Mouse (Mus musculus) large intestine, adult 2 months (tissue): Measurements from ENCODE around the gene Cyren. TPM values are rescaled to one million over a fixed set of nuclear protein-coding genes. Genes with fewer than 3 reads are reported as not detected.

Experiments
- DNase-seq: peaks from one replicate; pipeline ENCODE4 v3.0.0-alpha.2; 2012; ENCODE audit warnings: low read depth, low spot score
- WGBS: fragments of 180-500 bp; shearing (Covaris S2); methylation state at CpG from one replicate; pipeline ENCODE4 v1.1.7; 2018; 5-methylcytosine and 5-hydroxymethylcytosine counted together
- polyA plus RNA-seq: library from polyadenylated mRNA; depleted of rRNA; stranded (reverse); fragments of >200 nt; gene quantifications from 2 replicates; pipeline ENCODE4 v1.2.3, GENCODE M21; 2012

Gene Cyren
- polyA plus RNA-seq, 1 experiment = 3.0 TPM

- DNase-seq = no peak
- 66% methylated on average over 9 of the region's 9 CpGs for WGBS
Observed at GRCm38 (mm10) chr6:34901911-34902444, 24.1 kb upstream of the Cyren start.

GRCm38 (mm10) chr6:34900990-34901389 lies 23.1 kb upstream of the Cyren start:
- 85% methylated on average over 2 of the region's 2 CpGs for WGBS
- no peak for DNase-seq

DNA sequence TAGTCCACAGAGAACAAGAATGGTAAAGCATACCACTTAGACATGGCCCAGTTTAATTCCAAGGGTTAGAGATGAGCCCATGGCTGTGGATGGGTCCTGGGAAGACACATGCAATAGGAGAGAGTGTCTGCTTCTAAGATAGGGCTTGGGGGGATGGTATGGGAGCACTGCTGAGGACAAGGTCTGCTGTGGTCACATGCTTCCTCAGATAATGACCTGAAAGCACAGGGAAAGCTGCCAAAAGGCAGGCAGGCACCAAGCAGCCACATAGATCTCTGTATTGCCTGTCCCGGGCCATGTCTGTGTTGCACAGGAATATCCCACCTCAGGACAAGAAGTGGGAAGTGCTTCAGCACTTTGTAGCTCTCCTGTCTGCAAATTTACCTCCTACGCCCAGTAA lies 21.3 kb upstream of the Cyren start:
- no peak for DNase-seq
- WGBS = 77% methylated on average over 2 of the region's 2 CpGs

GRCm38 (mm10) chr6:34896168-34896780 lies 18.4 kb upstream of the Cyren start:
- no peak for DNase-seq
- WGBS = 78% methylated on average over 16 of the region's 16 CpGs

GRCm38 (mm10) chr6:34895569-34895968 lies 17.7 kb upstream of the Cyren start:
- WGBS = 91% methylated on average over 7 of the region's 7 CpGs
- DNase-seq = no peak

DNA sequence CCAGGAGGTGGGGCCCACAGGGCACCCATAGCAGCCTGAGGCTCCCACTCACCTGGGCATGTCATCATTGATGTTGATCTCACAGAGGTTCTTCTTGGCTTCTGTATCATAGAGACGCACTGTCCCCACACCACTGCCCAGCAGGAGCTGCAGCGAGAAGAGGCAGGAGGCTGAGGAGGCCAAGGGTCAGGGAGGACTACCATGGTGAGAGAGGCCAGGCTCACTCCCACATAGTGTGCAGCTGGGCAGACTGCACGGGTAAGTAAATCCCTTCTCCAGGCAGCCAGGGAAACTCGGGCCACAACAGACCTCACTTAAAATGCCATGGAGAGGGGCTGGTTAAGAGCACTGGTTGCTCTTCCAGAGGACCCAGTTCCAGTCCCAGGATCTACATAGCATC lies 11.3 kb upstream of the Cyren start:
- DNase-seq = no peak
- WGBS = 79% methylated on average over 4 of the region's 4 CpGs

GRCm38 (mm10) chr6:34887131-34887850 lies 9.4 kb upstream of the Cyren start:
- 85% methylated on average over 6 of the region's 6 CpGs for WGBS
- no peak for DNase-seq

DNA sequence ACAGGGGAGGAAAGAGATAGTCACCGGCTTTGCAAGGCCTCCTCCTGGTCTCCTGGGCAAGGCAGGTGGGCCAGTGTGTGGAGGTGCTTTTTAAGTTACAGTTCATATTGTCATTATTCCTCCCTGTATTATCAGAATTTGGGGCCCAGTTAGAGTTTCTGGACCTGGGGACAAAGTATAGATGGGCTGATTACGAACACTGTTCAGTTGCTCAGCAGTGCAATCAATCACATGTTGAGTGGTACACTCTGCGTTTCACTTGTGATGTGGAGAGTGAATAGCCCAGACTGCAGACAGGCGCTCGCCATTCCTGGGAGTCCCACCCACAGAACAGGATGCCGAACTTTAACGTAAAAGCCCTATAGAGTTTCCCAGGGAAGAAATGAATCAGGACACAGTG lies 6.9 kb upstream of the Cyren start:
- WGBS = 90% methylated on average over 7 of the region's 7 CpGs
- DNase-seq = no peak

DNA sequence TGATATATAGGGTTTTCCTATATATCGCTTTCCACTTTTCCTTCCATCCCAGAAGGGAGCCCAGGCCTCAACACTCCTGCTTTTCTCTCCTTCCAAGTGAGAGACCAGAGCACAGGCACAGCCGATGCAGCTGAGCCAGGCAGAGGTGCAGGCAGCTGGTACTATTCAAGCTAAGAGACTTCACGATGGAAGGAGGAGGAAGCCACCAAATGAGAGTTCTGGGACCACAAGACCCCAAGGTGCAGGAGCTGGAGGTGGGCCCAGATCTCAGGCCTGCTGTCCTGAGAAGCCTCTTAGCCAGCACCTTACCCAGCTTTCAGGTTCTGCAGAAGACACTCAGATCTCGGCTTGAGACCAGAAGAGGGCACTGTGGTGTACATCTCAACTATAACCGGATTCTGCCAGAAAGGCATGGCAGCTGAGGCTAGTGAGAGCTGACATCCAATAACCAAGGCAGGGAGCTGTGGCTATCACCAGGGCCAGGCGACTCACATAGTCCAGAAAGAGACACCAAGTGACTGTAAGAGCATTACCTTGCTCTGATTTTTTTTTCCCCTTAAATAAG lies 2.1 kb upstream of the Cyren start:
- WGBS = 55% methylated on average over 6 of the region's 6 CpGs
- DNase-seq = no peak

GRCm38 (mm10) chr6:34879101-34879740 lies 1.4 kb upstream of the Cyren start:
- DNase-seq = no peak
- WGBS = 92% methylated on average over 16 of the region's 16 CpGs

GRCm38 (mm10) chr6:34876835-34877156 lies 1.1 kb downstream of the Cyren start:
- 48% methylated on average over 2 of the region's 2 CpGs for WGBS
- DNase-seq = no peak

DNA sequence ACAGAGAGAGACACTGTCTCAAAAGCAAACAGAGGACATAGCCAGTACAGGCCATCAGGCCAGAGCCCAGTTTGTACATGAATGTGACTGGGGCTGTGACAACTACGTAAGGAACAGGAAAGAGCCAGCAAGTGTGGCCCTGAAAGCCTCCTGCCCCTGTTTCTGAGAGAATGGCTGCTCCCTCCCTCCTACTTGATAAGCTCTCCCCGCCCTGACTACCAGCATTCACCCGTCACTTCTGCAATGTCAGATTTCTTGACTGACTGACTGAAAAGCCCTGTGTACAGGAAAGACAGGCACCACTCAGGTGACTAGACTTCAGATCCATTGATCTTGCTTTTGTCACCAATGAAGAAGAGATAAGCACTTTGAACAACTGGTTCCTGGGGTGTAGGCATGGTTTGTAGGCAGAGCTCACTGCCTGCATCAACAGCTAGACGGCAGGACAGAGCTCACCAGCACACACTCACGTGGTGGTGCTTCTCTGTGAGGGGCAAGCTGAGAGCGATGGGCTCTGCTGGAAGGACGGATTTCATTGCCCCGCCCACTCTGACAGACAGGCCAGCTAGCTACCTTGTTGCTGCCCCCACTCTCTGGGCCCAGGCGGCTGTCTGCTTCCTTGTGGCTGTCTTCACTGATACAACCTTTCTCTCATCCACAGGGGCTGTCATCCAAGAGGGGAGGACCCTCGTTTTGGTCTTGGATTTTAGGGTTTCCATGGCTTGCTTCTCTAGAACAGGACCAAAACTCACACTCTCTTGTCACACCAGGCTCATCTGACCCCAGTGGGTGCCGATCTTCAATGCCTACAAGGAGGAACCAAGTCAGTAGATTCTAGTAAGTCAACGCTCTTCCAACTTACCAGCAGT lies 1.7 kb downstream of the Cyren start:
- 82% methylated on average over 12 of the region's 12 CpGs for WGBS
- no peak for DNase-seq

DNA sequence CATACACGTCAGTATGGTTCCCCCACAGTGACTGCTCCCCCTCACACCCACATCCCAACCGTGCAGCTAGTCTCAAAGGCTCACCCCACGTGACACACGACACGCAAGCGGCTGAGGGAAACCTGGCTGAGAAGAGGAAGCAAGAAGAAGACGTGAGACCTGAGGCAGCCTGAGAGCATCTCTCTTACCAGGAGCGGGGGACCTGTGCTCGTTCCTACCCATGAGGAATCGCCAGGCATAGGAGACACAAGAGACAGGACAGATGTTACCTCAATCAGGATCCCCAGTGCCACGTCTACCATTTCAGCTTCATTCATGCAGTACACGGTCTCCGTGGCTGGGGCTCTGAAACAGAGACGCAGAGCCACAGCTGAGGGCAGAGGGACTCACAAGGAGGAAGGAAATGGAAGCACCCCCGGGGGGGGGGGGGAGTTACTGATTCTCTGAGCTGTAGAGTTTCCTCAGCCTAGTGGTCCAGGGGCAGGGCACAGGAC lies 2.5 kb downstream of the Cyren start:
- DNase-seq = no peak
- WGBS = 78% methylated on average over 15 of the region's 15 CpGs

DNA sequence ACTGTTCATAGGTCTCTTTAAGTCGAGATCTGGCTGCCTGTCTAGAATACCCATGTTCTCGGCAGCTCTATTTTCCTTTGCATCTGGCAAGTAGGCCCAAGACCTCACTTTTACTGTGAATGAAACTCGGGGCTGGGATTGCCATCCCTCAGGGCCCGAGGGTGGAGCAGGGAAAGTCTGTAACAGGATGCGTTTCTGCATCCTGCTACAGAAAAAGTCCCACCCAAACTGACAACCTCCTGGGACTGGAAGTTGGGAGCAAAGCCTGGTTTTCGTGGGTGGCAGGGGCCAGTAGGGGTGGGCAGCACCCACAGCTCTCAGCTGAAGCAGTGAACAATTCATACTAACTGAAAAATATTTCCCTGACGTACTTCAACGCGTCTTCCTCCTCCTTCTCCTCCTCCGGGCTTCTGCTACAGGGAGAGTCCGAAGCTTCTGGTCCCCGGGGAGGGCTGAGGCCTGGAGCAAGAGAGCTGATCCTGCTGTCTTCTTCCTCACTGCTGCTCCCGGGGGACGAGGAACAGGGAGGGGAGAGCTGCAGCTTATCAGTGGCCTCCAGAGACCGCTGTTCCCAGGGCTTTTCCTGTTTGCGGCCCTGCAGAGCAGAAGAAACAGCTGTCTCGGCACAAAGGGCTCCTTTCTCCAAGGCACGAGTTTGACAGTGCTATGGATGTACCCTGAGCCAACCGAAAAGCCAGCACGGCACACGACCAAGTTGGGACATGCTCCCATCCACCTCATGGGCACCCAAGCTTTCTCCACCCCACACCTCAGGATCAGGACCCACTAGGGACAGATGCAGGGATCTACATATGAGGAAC lies 3.5 kb downstream of the Cyren start:
- DNase-seq = no peak
- WGBS = 65% methylated on average over 21 of the region's 21 CpGs

DNA sequence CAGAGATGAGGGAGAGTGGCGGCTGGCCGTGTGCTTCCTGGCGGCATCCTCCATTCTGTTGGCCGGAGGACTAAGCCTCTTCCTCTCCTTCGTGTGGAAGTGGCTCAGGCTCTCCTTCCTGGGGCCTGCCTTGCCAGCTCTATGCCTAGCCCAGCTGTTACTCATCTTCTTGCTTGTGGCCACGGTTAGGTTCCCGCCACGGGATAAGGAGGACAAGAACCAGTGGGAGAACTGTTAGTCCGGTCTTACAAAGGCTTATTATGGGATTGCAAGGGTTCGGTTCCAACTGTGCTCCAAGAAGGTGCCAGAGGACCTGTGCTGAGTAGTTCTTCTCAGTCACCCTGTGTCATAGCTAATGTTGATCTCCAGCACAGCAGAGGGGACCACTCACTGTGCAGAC lies 5.0 kb downstream of the Cyren start:
- WGBS = 76% methylated on average over 10 of the region's 10 CpGs
- DNase-seq = no peak

- no peak for DNase-seq
- WGBS = 85% methylated on average over 7 of the region's 7 CpGs
Observed at GRCm38 (mm10) chr6:34871929-34872328, 5.9 kb downstream of the Cyren start.

- DNase-seq = no peak
- 75% methylated on average over 5 of the region's 5 CpGs for WGBS
Observed at GRCm38 (mm10) chr6:34870724-34871123, 7.1 kb downstream of the Cyren start.

- no peak for DNase-seq
- WGBS = 83% methylated on average over 5 of the region's 5 CpGs
Observed at GRCm38 (mm10) chr6:34870136-34870535, 7.7 kb downstream of the Cyren start.
